Mouse (Mus musculus) T-helper 2 cell (primary cell): ENCODE measurements around the gene Bmp2k.

Source experiments
- in situ Hi-C: fragments of 300-600 bp; cut with MboI, MseI; formaldehyde crosslinking; loops from one replicate; pipeline ENCODE4 v1.15.1; 2025; ENCODE audit warnings: high pct_unique_total_duplicates

Gene Bmp2k

DNA sequence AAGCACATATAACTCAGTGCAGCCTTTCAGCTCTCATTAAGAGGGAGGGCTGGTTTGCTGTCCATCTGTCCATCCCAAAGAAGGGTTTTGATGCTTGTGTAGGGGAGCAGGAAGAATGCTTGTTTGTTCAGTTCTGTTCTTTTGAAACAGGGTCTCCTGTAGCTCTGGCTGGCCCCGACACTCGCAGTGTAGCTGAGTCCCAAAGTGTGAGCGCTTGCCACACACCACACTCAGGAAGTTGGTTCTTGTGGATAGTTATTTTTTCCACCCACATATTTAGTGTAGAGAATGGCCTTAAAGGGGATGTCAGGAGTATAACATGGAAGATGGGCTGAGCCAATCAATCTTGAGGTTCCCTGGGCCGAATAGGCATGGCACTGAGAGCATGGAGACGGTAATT, 4.1 kb downstream of the Bmp2k start:
- in situ Hi-C loops = loop anchor here (10.0 to 25.0 kb wide), 2 partner anchors 87 to 789 kb away; partner anchors contain the start of gene Mrpl1

DNA sequence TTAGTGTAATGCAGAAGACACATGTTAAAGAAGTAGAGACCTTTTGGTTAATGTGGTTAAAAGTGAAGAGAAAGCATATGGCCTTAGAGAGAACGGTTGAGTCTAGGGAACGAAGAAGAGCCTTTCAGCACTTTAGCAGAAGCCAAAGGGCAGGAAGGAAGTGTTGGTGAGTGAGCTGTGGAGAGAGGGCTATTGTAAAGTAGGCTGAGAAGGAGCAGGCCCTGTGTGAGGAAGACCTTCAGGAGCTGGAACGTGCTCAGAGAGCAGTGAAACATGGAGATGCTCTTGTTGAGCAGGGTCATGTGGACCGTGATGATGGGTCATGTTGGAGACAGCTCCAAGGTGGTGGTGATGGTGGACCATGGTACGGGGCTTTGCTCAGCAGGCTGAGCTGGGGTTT, 4.8 kb downstream of the Bmp2k start:
- in situ Hi-C loops = loop anchor here (10.0 to 25.0 kb wide), 2 partner anchors 88 to 790 kb away; partner anchors contain the start of gene Mrpl1

DNA sequence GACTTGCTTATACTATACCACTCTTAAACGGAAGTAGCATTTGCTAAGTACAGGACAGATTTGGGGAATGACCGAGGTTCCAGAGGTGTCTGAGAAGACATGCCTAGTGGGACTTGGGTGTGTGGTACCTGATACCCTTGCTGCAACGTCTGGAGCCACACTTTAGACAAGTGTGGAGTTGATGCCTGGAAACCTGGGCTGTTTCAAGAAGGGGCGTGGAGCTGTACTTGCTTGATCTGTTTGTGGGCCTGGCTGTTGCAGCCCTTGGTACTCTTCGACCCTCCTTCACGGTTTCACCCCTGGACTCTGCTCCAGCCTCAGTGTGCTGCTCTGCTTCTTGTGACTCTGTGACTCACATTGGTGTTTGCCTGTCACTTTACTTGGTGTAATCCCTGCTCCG, 5.4 kb downstream of the Bmp2k start:
- in situ Hi-C loops = loop anchor here (10.0 to 25.0 kb wide), 2 partner anchors 88 to 791 kb away; partner anchors contain the start of gene Mrpl1

DNA sequence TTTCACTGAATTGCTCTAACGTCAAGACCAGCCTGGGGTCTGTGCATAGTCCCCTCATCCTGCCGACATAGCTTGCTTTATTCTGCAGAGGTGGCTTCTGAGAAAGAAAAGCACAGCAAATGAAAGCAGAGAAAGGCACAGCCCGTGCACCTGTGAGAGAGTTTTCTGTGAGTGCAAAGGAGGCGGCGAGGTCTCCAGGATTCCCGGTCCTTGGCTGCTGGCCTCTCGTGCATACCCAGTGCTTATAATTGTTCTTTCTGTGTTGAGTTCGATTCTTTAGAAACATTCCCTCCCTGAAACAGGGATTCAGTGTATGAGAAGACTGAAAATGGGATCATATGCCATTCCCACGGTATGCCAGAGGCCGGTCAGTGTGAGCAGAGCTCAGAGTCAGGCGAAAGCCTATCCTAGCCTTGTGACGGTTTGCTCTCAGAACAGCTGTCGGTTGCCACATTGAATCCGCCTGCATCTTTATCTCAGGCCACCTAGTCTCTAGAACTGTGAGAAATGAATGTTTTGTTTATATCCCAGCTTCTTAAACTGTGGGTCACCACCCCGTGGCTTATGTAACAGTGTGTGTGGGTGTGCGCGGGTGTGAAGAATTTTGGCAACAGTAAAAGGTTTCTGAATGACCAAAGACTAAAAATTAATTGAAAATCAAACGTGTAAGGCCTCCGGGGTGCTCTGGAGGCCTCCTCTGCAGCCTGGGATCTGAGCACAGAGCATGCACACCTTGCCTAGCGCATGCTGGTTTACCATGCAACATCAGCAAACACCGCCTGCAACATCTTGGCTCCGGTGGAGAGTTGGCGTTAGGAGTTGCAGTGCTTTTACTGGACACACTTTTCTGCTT, 6.9 kb downstream of the Bmp2k start:
- in situ Hi-C loops = loop anchor here (10.0 to 25.0 kb wide), 2 partner anchors 90 to 792 kb away; partner anchors contain the start of gene Mrpl1

DNA sequence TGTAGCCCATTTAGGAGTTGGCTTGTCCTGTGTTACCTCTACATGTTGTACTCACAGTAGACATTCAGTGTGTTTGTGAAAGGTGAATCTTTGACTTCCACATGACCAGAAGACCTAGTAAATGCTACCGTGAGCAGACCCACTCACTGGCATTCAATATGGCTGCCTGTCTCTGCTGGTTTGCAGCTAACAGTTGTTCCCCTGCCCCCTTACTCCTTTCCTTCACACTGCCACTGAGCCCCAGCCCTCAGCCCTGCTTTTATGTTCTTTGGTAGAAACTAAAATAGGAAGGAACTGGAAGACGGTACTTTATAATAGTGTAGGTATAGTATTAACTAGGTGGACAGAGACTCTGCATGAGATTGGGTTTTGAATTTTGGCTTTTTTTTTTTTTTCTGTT, 8.4 kb downstream of the Bmp2k start:
- in situ Hi-C loops = loop anchor here (10.0 to 25.0 kb wide), 2 partner anchors 91 to 794 kb away; partner anchors contain the start of gene Mrpl1

DNA sequence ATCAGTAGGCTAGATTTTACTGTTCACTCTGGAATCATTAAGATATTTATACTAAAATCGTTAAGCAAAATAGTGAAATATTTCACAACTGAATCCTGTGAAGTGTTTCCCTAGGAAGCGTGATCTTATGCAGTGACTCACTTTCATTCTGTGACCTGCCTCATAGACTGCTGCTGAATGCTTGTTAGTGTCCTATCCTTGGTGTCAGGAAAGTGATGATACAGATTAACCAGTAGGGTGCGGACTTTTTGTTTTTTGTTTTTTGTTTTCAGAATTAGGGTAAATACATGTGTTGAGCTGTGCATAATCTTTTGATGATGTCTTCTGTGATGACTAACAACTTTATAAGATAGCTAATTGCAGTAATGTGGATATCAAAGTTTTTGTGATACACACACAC, 9.4 kb downstream of the Bmp2k start:
- in situ Hi-C loops = loop anchor here (10.0 to 25.0 kb wide), 2 partner anchors 92 to 795 kb away; partner anchors contain the start of gene Mrpl1

DNA sequence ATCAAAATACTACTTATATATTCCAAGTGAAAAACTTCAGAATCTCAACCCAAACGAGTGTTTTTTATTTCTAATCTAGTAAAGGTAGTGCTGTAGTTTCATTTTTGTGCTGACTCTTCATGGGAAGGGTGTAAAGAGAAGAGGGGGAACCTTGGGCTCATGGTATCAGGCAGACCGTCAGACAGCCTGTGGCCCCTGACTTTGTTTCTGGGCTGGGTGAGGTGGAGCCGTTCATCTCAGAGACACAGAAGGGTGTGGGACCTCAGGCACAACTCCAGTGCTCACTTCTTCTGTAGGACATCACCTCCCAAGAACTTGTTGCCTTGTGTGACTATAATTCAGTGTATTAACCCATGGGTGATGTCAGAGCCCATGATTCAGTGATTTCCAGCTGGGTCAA, 10.0 kb downstream of the Bmp2k start:
- in situ Hi-C loops = loop anchor here (10.0 to 25.0 kb wide), 2 partner anchors 93 to 795 kb away; partner anchors contain the start of gene Mrpl1

DNA sequence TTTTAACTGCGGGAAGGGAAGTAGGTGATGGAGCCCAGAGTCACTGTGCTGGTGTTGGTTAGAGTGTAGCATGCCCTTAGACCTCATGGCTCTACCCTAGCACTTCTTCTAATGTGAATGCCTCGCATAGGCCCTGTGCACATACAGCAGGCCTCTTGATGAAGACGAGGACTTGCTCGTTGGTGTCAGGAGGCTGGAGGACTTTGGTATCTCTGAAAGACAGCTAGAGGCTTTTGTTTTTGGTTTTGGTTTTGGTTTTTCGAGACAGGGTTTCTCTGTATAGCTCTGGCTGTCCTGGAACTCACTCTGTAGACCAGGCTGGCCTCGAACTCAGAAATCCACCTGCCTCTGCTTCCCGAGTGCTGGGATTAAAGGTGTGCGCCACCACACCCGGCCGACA, 11.7 kb downstream of the Bmp2k start:
- in situ Hi-C loops = loop anchor here (10.0 to 25.0 kb wide), 2 partner anchors 94 to 797 kb away; partner anchors contain the start of gene Mrpl1

DNA sequence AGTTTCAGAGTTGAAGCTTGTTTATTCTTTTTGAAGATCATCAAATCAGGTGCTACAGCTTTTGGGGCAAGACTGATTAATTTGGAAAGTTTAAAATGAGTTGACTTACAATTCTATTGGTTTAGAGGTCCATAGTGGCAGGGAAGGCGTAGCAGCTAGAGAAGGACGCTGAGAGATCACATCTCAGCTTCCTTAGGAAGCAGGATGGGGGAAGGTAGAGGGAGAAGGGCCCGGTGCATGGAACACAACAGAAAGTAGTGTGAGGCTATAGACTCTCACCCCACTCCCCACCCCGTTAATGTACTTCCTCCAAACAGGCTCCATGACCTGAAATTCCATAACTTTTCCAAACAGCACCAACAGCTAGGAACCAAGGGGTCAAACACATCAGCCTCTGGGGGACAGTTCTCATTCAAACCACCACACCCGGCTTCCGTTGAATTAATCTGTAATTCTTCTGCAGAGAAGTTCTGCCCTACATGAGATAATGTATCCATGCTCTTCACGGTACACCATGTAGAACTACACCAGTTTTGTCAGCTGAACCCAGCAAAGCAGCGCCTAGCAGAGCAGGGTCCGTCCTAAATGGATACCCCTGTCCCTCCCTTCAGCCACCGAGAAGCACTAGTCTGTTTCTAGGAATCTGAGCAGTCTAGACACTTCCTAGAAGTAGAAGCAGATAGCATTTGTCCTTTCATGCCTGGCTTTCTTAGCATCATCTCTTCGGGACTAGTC, 12.3 kb downstream of the Bmp2k start:
- in situ Hi-C loops = loop anchor here (10.0 to 25.0 kb wide), 2 partner anchors 95 to 797 kb away; partner anchors contain the start of gene Mrpl1

DNA sequence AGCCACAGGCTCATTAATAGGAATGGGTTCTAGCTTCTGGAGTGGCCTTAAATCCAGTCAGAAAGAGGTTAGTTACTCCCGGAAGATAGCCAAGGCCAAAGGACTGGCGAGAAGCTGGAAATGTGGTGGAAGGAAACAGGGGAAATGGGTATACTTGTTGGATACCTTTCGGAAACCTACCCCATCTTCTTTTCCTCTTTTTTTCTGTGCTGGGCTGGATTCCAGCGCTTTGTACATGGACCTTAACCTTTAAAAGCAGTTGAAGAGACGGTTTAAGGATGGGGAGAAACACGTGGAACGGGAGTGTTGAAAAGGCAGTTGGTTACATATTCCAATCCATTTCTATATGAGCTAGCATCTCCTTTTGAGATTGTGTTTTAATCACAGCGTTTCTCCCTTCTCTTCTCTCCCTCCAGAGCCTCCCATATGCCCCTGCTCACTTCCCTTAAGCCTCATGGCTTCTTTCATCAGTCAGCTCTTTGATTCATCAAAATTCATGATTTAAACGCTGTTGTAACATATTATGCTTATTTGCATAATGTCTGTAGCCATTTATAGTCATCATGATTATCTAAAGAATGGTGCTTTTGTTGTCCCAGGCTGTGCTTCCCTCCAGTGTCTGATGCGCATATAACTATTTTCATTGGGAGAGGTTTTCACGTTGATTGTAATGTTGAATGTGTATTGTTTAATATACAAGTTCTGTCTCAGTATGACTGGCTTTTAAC, 18.5 kb downstream of the Bmp2k start:
- in situ Hi-C loops = loop anchor here (25.0 kb wide), 1 partner anchor 804 kb away; the partner anchor contains the start of gene Mrpl1

DNA sequence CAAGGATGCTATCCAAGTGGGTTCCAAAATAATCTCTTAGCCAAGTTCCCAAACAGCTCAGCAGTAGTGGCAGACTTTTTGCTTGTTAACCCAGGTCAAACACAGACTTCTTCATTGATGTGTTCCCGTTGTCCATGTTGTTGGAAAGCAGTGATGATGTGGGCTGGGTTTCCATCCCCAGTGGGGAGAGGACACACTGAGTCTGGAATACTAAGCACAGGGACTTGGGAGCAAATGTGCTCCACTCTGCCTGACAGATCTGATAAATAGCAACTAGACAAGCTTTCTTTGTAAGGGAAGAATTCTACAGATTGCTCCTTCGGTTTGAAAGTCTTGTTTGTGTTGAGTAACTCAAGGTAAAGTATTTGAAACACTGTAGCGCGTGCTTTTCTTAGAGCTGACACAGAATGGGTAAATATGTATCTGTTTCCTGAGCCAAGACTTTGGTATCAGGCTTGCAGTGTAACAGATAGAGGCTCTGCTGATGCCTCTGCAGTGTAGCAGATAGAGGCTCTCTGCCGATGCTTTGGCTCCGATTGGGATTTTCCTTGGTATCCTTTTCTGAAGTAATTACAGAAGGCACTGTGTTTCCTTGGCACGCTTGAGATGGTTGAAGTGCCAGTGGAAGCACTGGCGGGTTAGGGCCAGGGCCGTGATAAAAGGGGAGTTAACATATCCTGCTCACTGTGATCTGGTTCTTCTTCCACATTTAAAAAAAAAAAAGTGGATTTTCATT, 19.5 kb downstream of the Bmp2k start:
- in situ Hi-C loops = loop anchor here (25.0 kb wide), 1 partner anchor 805 kb away; the partner anchor contains the start of gene Mrpl1

DNA sequence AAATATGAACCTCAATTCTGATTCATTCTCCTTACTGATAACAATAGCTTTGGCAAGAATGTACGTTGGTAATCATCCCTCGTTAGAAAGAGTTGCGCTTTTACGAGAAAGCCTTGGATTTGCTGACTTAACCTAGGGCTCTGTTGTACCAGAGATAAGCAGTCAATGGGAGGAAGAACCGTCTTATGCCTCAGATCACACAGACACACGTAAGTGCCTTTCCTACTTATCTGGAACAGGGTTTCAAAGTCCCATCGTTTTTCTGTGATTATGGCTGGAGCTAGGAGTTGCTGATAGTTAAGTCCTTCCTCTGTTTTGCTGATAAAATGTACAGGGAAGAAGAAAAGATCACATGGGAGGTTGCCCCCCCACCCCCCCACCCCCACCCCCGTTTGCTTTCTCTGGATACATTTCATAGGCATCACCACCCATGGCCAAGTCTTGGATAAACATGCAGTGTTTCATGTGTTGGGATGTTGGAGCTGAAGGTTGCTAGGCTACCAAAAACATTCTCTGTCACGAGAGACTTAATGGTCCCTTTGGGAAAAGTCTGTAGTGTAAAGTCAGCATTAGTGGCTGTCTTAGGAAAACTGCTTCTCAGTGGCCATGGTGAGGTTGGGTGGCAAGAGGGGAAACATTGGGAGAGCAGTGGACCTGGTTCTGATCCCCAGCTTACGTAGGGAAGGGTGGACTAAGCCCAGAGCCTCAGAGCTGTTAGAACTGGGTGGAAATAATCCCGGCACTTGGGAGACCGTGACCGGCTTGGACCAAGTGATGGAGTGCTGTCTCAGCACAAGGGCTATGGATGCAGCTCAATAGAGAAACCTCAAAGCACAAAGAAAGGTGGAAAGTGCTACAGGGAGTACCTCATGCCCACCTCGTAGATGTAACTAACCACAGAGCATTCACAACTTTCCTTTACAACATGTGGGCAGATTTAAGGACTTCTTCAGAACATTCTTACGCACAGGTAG, 25.1 kb downstream of the Bmp2k start:
- in situ Hi-C loops = loop anchor here (10.0 to 25.0 kb wide), 2 partner anchors 668 to 810 kb away; partner anchors contain the start of gene Mrpl1

DNA sequence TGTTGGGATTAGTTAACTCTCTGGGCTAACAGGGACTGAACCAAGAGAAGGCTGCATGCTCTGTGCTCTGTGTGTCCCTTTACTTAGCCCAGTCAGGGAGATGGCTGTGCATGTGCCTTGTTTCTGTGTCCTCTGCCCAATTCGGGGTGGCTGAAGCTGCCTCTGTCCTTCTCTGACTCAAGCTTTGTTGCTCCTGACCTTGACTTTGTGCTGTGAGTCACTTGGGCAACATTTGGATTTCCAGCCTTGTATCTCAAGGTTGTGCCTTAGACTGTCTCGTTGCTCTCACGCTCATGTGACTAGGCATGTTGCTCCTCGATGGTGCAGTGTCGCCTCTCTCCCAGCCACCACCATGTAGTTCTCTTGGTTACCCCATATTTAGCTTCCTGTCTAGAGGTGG, 27.3 kb downstream of the Bmp2k start:
- in situ Hi-C loops = loop anchor here (10.0 to 25.0 kb wide), 2 partner anchors 670 to 813 kb away; partner anchors contain the start of gene Mrpl1

DNA sequence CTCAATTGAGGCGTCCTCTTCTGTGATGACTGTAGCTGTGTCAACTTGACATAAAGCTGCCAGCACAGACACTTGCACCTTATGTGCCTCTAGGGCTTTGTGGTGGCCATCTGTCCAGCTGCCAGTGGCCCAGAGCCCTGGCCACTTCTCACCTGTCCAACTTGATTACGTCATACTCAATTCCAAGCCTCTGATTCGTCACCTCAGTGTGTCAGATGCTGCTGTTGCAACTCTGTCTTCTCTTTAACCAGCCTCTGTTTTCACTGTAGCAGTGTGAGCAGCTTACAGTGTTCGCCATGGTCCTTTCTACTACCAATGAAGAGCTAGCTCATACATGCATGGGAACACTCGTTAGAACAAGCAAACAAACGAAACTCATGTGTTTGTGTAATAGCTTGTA, 28.2 kb downstream of the Bmp2k start:
- in situ Hi-C loops = loop anchor here (10.0 kb wide), 1 partner anchor 671 kb away; no protein-coding TSS in a partner anchor

DNA sequence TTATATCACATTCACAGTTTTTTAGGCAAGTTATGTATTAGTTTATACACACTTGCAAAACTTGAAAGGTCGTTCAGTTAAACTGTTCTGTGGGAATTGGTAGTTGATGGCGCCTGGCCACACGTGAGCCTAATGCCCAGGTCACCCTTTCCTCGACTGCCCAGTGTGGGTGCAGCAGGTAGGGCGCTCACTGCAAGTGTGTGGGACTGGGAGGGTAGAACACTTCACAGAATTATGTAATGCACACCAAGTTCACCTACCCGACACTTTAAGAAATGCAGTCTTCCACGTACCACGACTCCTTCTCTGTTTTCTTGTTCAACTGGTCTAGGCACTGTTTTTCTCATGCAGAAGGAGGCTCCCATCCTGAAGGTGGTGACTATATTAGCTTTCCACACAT, 30.5 kb downstream of the Bmp2k start:
- in situ Hi-C loops = loop anchor here (10.0 kb wide), 1 partner anchor 673 kb away; no protein-coding TSS in a partner anchor

DNA sequence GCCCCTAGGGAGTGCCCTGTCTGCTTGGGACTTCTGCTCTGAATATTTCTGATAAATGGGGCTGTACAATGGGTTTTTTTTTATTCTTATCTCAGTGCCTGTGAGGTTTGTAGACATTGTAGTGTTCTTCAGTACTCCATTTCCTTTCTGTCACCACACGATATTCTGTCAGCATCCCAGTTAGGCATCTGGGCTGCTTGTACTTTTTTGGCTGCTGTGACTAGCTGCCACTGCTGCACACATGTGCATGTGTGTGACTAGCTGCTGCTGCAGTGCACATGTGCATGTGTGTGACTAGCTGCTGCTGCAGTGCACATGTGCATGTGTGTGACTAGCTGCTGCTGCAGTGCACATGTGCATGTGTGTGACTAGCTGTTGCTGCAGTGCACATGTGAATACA, 31.4 kb downstream of the Bmp2k start:
- in situ Hi-C loops = loop anchor here (10.0 kb wide), 1 partner anchor 674 kb away; no protein-coding TSS in a partner anchor

DNA sequence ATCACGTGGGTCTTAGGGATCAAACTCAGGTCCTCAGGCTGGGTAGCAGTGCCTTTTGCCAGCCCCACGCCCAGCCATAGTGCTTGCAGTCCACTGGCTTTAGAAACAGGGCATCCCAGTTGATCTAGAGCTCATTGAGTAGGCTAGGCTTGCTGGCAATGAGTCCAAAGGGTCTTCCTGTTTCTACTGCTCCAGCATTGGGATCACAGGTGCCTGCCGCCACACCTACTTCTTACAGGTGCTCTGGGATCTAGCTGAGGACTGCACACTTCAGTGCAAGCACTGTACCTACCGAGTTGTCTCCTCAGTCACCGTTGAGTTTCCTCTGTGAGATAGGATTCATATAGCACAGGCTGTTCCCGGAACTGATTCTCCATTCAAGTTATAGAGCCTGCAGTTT, 34.3 kb downstream of the Bmp2k start:
- in situ Hi-C loops = no loop called here

DNA sequence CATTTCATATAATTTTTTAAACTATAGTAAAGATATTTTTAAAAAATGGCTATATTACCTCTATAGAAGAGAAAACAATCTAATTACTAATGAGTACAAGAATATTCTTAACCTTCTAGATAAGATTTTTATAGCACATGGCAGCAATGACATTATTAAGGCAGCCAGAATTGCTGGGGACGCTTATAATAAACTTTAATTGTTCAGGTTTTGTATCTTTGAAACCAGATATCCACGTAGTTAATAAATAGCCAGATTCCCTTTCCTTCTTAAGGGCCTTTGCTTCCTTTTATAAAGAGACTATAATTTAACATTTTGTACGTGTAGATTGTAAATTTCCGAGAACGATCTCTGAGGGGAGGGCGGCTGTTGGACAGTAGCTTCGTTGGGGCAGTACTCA, 47.8 kb downstream of the Bmp2k start:
- in situ Hi-C loops = loop anchor here (10.0 kb wide), 1 partner anchor 540 kb away; no protein-coding TSS in a partner anchor

DNA sequence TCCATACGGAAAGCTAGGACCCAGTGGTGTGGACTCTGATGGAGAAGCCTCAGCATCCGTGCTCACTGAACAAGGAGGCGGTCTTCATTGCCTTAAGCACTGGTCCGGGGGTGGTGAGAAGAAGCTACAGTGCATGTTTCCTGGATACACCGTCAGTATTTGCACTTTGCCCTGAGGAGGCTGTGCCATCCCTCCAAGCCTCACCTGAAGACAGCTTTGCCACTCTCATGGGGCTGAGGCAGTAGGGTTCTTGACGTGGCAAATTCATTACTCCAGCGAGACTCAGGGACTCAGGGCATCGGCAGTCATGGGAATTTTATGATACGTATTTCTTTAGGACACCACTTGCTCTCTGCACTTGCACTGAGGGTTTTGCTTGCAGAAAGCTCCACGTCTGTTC, 49.2 kb downstream of the Bmp2k start:
- in situ Hi-C loops = loop anchor here (10.0 kb wide), 1 partner anchor 542 kb away; no protein-coding TSS in a partner anchor
